Mouse (Mus musculus) CH12.LX (cell line): Measurements from ENCODE around the gene Chst7. TPM values are rescaled to one million over a fixed set of nuclear protein-coding genes. Genes with fewer than 3 reads are reported as not detected.

Experiments
- DNase-seq: peaks from one replicate; pipeline ENCODE4 v3.0.0-alpha.2; 2013; ENCODE audit errors: extremely low read depth
- H3K27ac ChIP-seq: 2 replicates; pipeline ENCODE4 v1.5.1; 2012; ENCODE audit warnings: low read depth, mild to moderate bottlenecking, control low read depth, moderate library complexity; ENCODE audit not compliant: insufficient read depth
- H3K27me3 ChIP-seq: replicated peaks from 2 replicates; pipeline ENCODE3; 2012; ENCODE audit warnings: inconsistent platforms
- H3K36me3 ChIP-seq, 2 experiments: replicated peaks in 1 of 2; 2 replicates each; pipeline versions ENCODE3 to v1.6.1; 2012; ENCODE audit warnings: inconsistent platforms in 1 of 2, low read length in 1 of 2, mild to moderate bottlenecking in 1 of 2, mixed read lengths in 1 of 2, moderate library complexity in 1 of 2; ENCODE audit not compliant: control insufficient read depth in 1 of 2, insufficient read depth in 1 of 2
- H3K4me1 ChIP-seq, 2 experiments: 2 replicates each; pipeline ENCODE4 v1.6.1; 2012; ENCODE audit warnings: inconsistent platforms in 1 of 2, moderate library complexity in 1 of 2; ENCODE audit not compliant: insufficient read depth in 2 of 2, control insufficient read depth in 1 of 2
- H3K4me2 ChIP-seq: 2 replicates; pipeline ENCODE4 v1.6.1; 2012; ENCODE audit warnings: low read depth, mild to moderate bottlenecking, control low read depth; ENCODE audit not compliant: poor library complexity, insufficient read depth, severe bottlenecking
- H3K4me3 ChIP-seq, 3 experiments: fragments of 150-350 bp in 1 of 3; sonication (generic) in 1 of 3; replicated peaks in 1 of 3; 2 replicates each; pipeline versions ENCODE3 to v1.5.1; 2011 to 2012; ENCODE audit warnings: low read depth in 2 of 3, low read length in 2 of 3, mild to moderate bottlenecking in 2 of 3, moderate library complexity in 2 of 3, control low read depth in 1 of 3, improper control_type of control experiment in 1 of 3, inconsistent platforms in 1 of 3, mixed read lengths in 1 of 3; ENCODE audit not compliant: poor library complexity in 1 of 3
- H3K79me2 ChIP-seq: replicated peaks from 2 replicates; pipeline ENCODE4 v1.6.1; 2012; ENCODE audit warnings: mild to moderate bottlenecking, moderate library complexity; ENCODE audit not compliant: control insufficient read depth, poor library complexity, insufficient read depth, severe bottlenecking; ENCODE audit errors: extremely low read depth
- H3K9ac ChIP-seq: 2 replicates; pipeline ENCODE4 v1.6.1; 2012; ENCODE audit warnings: low read depth, mild to moderate bottlenecking, control low read depth, moderate library complexity; ENCODE audit not compliant: insufficient read depth
- H3K9me3 ChIP-seq: replicated peaks from 2 replicates; pipeline ENCODE3; 2012; ENCODE audit warnings: low read length, inconsistent platforms, mixed read lengths
- BHLHE40 ChIP-seq: IDR thresholded peaks from 2 replicates; pipeline ENCODE4 v1.6.1; 2011; ENCODE audit warnings: mild to moderate bottlenecking, low read depth, low read length, improper control_type of control experiment
- CHD2 ChIP-seq: IDR thresholded peaks from 2 replicates; pipeline ENCODE4 v1.6.1; 2011; ENCODE audit warnings: low read length, improper control_type of control experiment
- CTCF ChIP-seq, 2 experiments: IDR thresholded peaks in 1 of 2; conservative IDR thresholded peaks in 1 of 2; 2 replicates each; pipeline ENCODE4 v1.5.1; 2011 to 2012; ENCODE audit warnings: low read depth in 2 of 2, low read length in 2 of 2, improper control_type of control experiment in 1 of 2, inconsistent platforms in 1 of 2, mild to moderate bottlenecking in 1 of 2, moderate library complexity in 1 of 2
- E2F4 ChIP-seq: IDR thresholded peaks from 2 replicates; pipeline ENCODE4 v1.6.1; 2011; ENCODE audit warnings: low read depth, low read length, improper control_type of control experiment; ENCODE audit not compliant: insufficient replicate concordance
- ELF1 ChIP-seq: IDR thresholded peaks from 2 replicates; pipeline ENCODE4 v1.6.1; 2014; ENCODE audit warnings: low read depth, mild to moderate bottlenecking, inconsistent platforms, low read length, improper control_type of control experiment
- ETS1 ChIP-seq: conservative IDR thresholded peaks from 2 replicates; pipeline ENCODE4 v1.6.1; 2012; ENCODE audit warnings: low read depth, mild to moderate bottlenecking, inconsistent platforms, low read length, improper control_type of control experiment, moderate library complexity
- GABPA ChIP-seq: IDR thresholded peaks from 2 replicates; pipeline ENCODE4 v1.6.1; 2012; ENCODE audit warnings: low read depth, low read length, improper control_type of control experiment, inconsistent platforms; ENCODE audit not compliant: insufficient replicate concordance
- IRF4 ChIP-seq: IDR thresholded peaks from 2 replicates; pipeline ENCODE4 v1.6.1; 2014; ENCODE audit warnings: low read depth, mild to moderate bottlenecking, inconsistent platforms, low read length, improper control_type of control experiment
- JUN ChIP-seq: IDR thresholded peaks from 2 replicates; pipeline ENCODE4 v1.6.1; 2011; ENCODE audit warnings: low read depth, mild to moderate bottlenecking, low read length, improper control_type of control experiment, moderate library complexity; ENCODE audit not compliant: insufficient read depth
- JUND ChIP-seq: conservative IDR thresholded peaks from 2 replicates; pipeline ENCODE4 v1.6.1; 2011; ENCODE audit warnings: low read depth, low read length, improper control_type of control experiment
- KAT2A ChIP-seq: IDR thresholded peaks from 2 replicates; pipeline ENCODE4 v1.6.1; 2012; ENCODE audit warnings: low read length, improper control_type of control experiment, inconsistent platforms; ENCODE audit not compliant: insufficient replicate concordance
- MAX ChIP-seq: IDR thresholded peaks from 2 replicates; pipeline ENCODE4 v1.6.1; 2011; ENCODE audit warnings: low read length, improper control_type of control experiment
- MAZ ChIP-seq: IDR thresholded peaks from 2 replicates; pipeline ENCODE4 v1.6.1; 2012; ENCODE audit warnings: low read depth, mild to moderate bottlenecking, inconsistent platforms, low read length, improper control_type of control experiment, moderate library complexity
- MXI1 ChIP-seq: IDR thresholded peaks from 2 replicates; pipeline ENCODE4 v1.6.1; 2011; ENCODE audit warnings: mild to moderate bottlenecking, low read depth, low read length, improper control_type of control experiment
- MYC ChIP-seq: IDR thresholded peaks from 2 replicates; pipeline ENCODE4 v1.6.1; 2011; ENCODE audit warnings: low read depth, mild to moderate bottlenecking, improper control_type of control experiment, low read length
- NRF1 ChIP-seq: IDR thresholded peaks from 2 replicates; pipeline ENCODE4 v1.6.1; 2014; ENCODE audit warnings: low read depth, mild to moderate bottlenecking, inconsistent platforms, low read length, improper control_type of control experiment, moderate library complexity
- POLR2A ChIP-seq: IDR thresholded peaks from 2 replicates; pipeline ENCODE4 v1.6.1; 2011; ENCODE audit warnings: low read depth, mild to moderate bottlenecking, improper control_type of control experiment, low read length
- POLR2AphosphoS2 ChIP-seq: IDR thresholded peaks from 2 replicates; pipeline ENCODE4 v1.6.1; 2011; ENCODE audit warnings: low read depth, low read length, improper control_type of control experiment
- SIN3A ChIP-seq: IDR thresholded peaks from 2 replicates; pipeline ENCODE4 v1.6.1; 2012; ENCODE audit warnings: low read length, improper control_type of control experiment, inconsistent platforms
- UBTF ChIP-seq: IDR thresholded peaks from 2 replicates; pipeline ENCODE4 v1.6.1; 2012; ENCODE audit warnings: low read depth, mild to moderate bottlenecking, inconsistent platforms, low read length, improper control_type of control experiment, moderate library complexity
- USF1 ChIP-seq: IDR thresholded peaks from 2 replicates; pipeline ENCODE4 v1.6.1; 2014; ENCODE audit warnings: low read depth, mild to moderate bottlenecking, inconsistent platforms, low read length, improper control_type of control experiment
- USF2 ChIP-seq: conservative IDR thresholded peaks from 2 replicates; pipeline ENCODE4 v1.6.1; 2011; ENCODE audit warnings: low read depth, low read length, improper control_type of control experiment
- ZC3H11A ChIP-seq: IDR thresholded peaks from 2 replicates; pipeline ENCODE4 v1.6.1; 2012; ENCODE audit warnings: low read depth, mild to moderate bottlenecking, inconsistent platforms, low read length, improper control_type of control experiment
- ZKSCAN1 ChIP-seq: IDR thresholded peaks from 2 replicates; pipeline ENCODE4 v1.6.1; 2012; ENCODE audit warnings: low read depth, inconsistent platforms, low read length, improper control_type of control experiment, borderline replicate concordance
- ZMIZ1 ChIP-seq: IDR thresholded peaks from 2 replicates; pipeline ENCODE4 v1.6.1; 2012; ENCODE audit warnings: low read depth, mild to moderate bottlenecking, inconsistent platforms, low read length, improper control_type of control experiment
- ZNF384 ChIP-seq: IDR thresholded peaks from 2 replicates; pipeline ENCODE4 v1.6.1; 2012; ENCODE audit warnings: low read depth, low read length, improper control_type of control experiment, inconsistent platforms
- dilution Hi-C: fragments of 300-500 bp; cut with MboI; formaldehyde crosslinking; loops from 2 replicates; pipeline ENCODE4 v1.14.3; 2020; ENCODE audit warnings: low sequenced_read_pairs; ENCODE audit not compliant: extremely low pct_unique_long_range_greater_than_20kb, extremely low pct_ligation_motif_present
- in situ Hi-C: fragments of 300-500 bp; cut with MboI; formaldehyde crosslinking; loops from 3 replicates; pipeline ENCODE4 v1.14.3; 2019; ENCODE audit warnings: low sequenced_read_pairs, low pct_ligation_motif_present, low pct_unique_long_range_greater_than_20kb, mixed read lengths
- polyA plus RNA-seq: library from polyadenylated mRNA; unstranded; fragments of >175 nt; gene quantifications from 2 replicates; pipeline ENCODE4 v1.2.1, GENCODE M21; 2012; ENCODE audit warnings: low read depth; ENCODE audit not compliant: insufficient read length
- total RNA-seq, 2 experiments: library from RNA; depleted of rRNA; stranded (reverse); fragments of 300-350 nt in 1 of 2; fragments of >200 nt in 1 of 2; gene quantifications; 2 replicates each; pipeline ENCODE4 v1.2.3; 2012 to 2014

Chst7 gene
- total and polyA plus RNA-seq, 3 experiments: 3.2 to 4.4 (median 3.6) TPM

GRCm38 (mm10) chrX:20066636-20067035 lies 7.3 kb downstream of the Chst7 start:
- H3K9me3 ChIP-seq: no peaks in the 10 kb centered on the region
- no peak for DNase-seq
- H3K4me2 ChIP-seq: no peak overlapping the region
- no peak overlapping the region for H3K9ac ChIP-seq
- H3K4me3 ChIP-seq: no peak overlapping the region
- no peaks in the 10 kb centered on the region for H3K79me2 ChIP-seq
- H3K36me3 ChIP-seq: no peaks in the 10 kb centered on the region
- no peaks in the 10 kb centered on the region; a peak in 1 of 4 replicates for H3K4me1 ChIP-seq
- no peak overlapping the region for H3K27ac ChIP-seq
- TF ChIP-seq KAT2A: no peak
- no peak for TF ChIP-seq ETS1
- no peak for TF ChIP-seq BHLHE40
- TF ChIP-seq CTCF (conservative IDR thresholded peaks at IDR 0.05 in 1 of 2, IDR thresholded peaks at IDR 0.05 in 1 of 2; ENCODE audit: low read depth in 2 of 2, low read length in 2 of 2): no peak
- no peak for TF ChIP-seq E2F4
- TF ChIP-seq MYC: no peak
- TF ChIP-seq JUN: no peak
- TF ChIP-seq SIN3A: no peak
- TF ChIP-seq ZNF384: no peak
- TF ChIP-seq MXI1: no peak
- no peak for TF ChIP-seq ZMIZ1
- no peak for TF ChIP-seq ZC3H11A
- no peak for TF ChIP-seq USF1
- no peak for TF ChIP-seq ZKSCAN1
- no peak for TF ChIP-seq CHD2
- TF ChIP-seq, all 38 proteins: peak for 0
- no peaks in the 10 kb centered on the region for H3K27me3 ChIP-seq
- dilution Hi-C loops (no loop called here), in situ Hi-C loops (loop anchor here (25.0 kb wide), 1 partner anchor 271 kb away; no protein-coding TSS in a partner anchor)

GRCm38 (mm10) chrX:20070196-20070595 lies 10.8 kb downstream of the Chst7 start:
- Histone ChIP-seq H3K27me3 (no peaks in the 10 kb centered on the region), H3K4me1 (no peaks in the 10 kb centered on the region), H3K9me3 (no peaks in the 10 kb centered on the region), H3K4me2 (no peak overlapping the region), H3K4me3 (no peak overlapping the region), H3K9ac (no peak overlapping the region), H3K79me2 (no peaks in the 10 kb centered on the region), H3K27ac (no peak overlapping the region), H3K36me3 (no peaks in the 10 kb centered on the region)
- in situ Hi-C loops: loop anchor here (25.0 kb wide), 1 partner anchor 267 kb away; no protein-coding TSS in a partner anchor
- dilution Hi-C loops: no loop called here
- TF ChIP-seq MXI1 (no peak), USF1 (no peak), ZNF384 (no peak), IRF4 (no peak), MAX (no peak), POLR2AphosphoS2 (no peak), UBTF (no peak), CHD2 (no peak), ETS1 (no peak), KAT2A (no peak), POLR2A (no peak), NRF1 (no peak), JUND (no peak), SIN3A (no peak), MAZ (no peak), USF2 (no peak), ELF1 (no peak), BHLHE40 (no peak), GABPA (no peak)
- no peak for DNase-seq
